Mouse (Mus musculus) C2C12 (cell line): ENCODE results near the gene Schip1.

ENCODE experiments used
- CEBPB ChIP-seq: IDR thresholded peaks from one replicate; pipeline ENCODE4 v1.6.1; 2011; ENCODE audit warnings: low read depth, mild to moderate bottlenecking, control low read depth, moderate library complexity
- CTCF ChIP-seq: IDR thresholded peaks from one replicate; pipeline ENCODE4 v1.5.1; 2011; ENCODE audit not compliant: control insufficient read depth, insufficient read depth, insufficient read length
- FOSL1 ChIP-seq: IDR thresholded peaks from one replicate; pipeline ENCODE4 v1.8.0; 2011; ENCODE audit warnings: mild to moderate bottlenecking, low read length; ENCODE audit not compliant: poor library complexity, insufficient read depth, severe bottlenecking
- MYOD1 ChIP-seq: IDR thresholded peaks from one replicate; pipeline ENCODE4 v1.6.1; 2011; ENCODE audit warnings: low read depth; ENCODE audit not compliant: control insufficient read depth, insufficient read length
- MYOG ChIP-seq: IDR thresholded peaks from one replicate; pipeline ENCODE4 v1.6.1; 2011; ENCODE audit not compliant: control insufficient read depth, insufficient read length; ENCODE audit errors: extremely low read depth
- USF1 ChIP-seq: IDR thresholded peaks from one replicate; pipeline ENCODE4 v1.6.1; 2011; ENCODE audit warnings: low read depth, mild to moderate bottlenecking, control low read depth, moderate library complexity

DNA sequence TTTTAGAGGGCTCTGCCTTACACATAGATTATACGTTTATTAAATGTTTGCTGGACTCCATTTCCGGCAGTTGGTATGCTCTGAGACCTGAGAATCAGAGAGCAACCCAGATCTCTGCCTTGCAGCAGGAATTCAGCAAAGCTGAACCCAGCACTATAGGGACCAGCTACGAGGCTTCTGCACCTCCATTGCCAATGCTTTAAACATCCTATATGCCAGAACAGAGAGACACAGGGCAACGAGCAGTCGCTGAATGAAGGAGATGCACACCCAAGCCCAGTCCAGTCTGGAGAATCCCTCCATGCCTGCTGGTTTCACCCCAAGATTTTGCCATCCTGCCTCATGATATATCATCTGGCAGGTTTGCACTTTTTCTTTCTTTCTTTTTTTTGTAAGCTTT, 512.3 kb downstream of the Schip1 start:
- TF ChIP-seq CTCF (no peak), USF1 (no peak), FOSL1 (no peak), MYOG (no peak), MYOD1 (no peak), CEBPB (no peak)
